Mouse (Mus musculus) erythroblast, embryonic 14.5 days (primary cell): ENCODE results near the gene E2f6.

Source experiments
- GATA1 ChIP-seq: IDR thresholded peaks from 2 replicates; pipeline ENCODE4 v1.6.1; 2012; ENCODE audit warnings: low read length, inconsistent platforms, mixed read lengths
- TAL1 ChIP-seq: IDR thresholded peaks from 3 replicates; pipeline ENCODE4 v1.6.1; 2012; ENCODE audit warnings: low read length, inconsistent platforms, mixed read lengths

DNA sequence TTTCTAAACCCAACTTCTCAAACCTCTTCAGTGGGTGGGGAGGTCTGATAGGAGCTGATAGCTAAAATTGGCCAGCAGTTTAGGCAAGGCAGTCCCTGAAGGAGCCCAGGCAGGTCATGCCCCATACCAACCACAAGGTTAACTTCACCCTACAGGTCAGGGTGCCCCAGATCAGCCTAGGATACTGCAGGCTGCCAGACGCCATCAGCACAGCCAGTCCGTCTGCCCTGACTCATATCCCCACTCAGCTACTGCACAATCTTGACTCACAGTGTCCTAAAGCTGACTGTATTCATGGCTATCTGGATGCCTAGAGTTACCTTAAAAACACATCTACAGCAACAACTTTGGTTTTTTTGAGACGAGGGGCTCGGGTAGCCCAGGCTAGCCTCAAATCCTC lies 20.3 kb upstream of the E2f6 start:
- TF ChIP-seq TAL1 = no peak
- TF ChIP-seq GATA1 = no peak
